Mouse (Mus musculus) mouse embryonic stem cell (cell line): ENCODE results near the gene Herc4.

ENCODE experiments used
- in situ Hi-C, 2 experiments: fragments of 300-500 bp; cut with MboI; formaldehyde crosslinking; loops; 1 replicate in 1 of 2; 3 replicates in 1 of 2; pipeline ENCODE4 v1.14.3; 2019 to 2020; ENCODE audit warnings: low sequenced_read_pairs in 2 of 2, low pct_unique_long_range_greater_than_20kb in 1 of 2, mixed read lengths in 1 of 2; ENCODE audit not compliant: unreplicated experiment in 1 of 2

The Herc4 gene

GRCm38 (mm10) chr10:63243493-63244054 is at the start of gene Herc4:
Gene Herc4 (plus strand): TSS chr10:63243810.
- in situ Hi-C loops: no loop called here

DNA sequence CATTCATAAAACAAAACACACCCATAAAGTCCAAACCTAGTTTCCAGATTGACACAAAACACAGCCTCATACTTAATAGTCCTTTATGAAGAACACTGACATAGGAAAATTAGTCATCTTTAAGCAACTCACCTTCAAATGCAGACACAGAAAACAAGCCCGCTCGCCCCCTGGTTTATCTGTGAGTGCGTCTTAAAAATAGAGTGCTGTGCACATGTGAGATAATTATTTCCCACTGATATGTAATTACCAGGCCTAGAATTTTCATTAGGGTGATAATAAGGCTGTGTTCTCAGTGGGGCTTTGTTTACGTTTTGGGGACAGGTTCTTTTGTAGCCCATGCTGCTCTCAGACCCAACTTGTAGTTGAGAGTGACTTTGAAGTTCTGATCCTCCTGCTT is 44.6 kb upstream of the Herc4 start:
- in situ Hi-C loops: no loop called here

GRCm38 (mm10) chr10:63201534-63201933 is 42.1 kb upstream of the Herc4 start:
- in situ Hi-C loops: no loop called here

- in situ Hi-C loops: no loop called here
These were observed 40.6 kb upstream of the Herc4 start for GRCm38 (mm10) chr10:63203002-63203401.

DNA sequence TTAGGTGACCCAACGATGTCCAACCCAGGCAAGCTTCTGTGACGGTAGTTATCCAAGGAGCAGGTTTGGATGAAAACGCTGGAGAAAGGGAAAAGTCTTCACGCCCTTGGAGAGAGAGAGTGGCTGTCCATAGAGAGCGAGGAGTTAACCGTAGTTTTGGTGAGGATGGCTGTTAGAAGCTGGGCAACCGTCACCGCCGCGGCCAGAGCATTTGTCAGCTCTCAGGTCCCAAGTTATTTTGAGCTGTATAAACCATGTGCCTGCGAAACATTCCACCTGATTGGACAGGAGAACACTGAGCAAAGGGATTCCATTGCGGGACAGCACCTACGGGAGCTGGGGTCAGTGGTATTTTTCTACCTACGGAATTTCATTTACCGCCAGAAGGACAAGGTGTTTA is 39.9 kb upstream of the Herc4 start, which contains the start of gene Mypn:
TSS of gene Mypn (minus strand) at position 225 of the 400 bp plus-strand sequence.
- in situ Hi-C loops: no loop called here

- in situ Hi-C loops: no loop called here
These were observed 34.7 kb upstream of the Herc4 start for GRCm38 (mm10) chr10:63208871-63209270.

DNA sequence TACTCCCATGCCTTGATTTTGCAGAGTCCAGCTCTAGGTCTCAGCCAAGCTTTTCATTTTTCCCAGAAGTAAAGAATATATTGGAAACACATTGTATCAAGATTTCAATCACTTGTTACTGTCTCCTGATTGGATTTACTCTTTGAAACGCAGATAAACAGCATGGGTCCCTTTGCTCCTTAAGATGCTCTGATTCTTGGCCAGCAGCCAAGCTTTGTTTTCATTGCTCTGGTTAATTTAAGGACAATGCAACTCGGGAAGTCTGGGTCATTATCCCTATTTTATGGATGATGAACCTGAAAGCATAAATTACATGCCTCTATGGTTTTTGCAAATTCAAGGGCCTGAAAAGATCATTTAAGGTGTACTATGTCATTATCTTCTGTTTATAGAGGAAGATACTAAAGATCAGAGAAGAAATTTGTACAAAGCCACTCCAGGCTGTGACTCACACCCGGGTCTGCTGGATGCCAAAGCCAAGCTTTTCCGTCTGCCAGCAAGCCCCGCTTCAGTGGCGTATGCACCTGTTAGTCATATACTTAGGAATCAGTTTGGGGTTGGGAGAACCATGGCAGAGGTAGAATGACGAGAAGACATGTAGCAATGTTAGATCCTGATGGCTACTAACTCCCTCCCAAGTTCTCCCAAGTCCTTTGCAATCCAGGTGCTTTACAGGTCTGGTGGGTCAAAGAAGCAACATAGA is 22.4 kb upstream of the Herc4 start:
- in situ Hi-C loops: no loop called here

DNA sequence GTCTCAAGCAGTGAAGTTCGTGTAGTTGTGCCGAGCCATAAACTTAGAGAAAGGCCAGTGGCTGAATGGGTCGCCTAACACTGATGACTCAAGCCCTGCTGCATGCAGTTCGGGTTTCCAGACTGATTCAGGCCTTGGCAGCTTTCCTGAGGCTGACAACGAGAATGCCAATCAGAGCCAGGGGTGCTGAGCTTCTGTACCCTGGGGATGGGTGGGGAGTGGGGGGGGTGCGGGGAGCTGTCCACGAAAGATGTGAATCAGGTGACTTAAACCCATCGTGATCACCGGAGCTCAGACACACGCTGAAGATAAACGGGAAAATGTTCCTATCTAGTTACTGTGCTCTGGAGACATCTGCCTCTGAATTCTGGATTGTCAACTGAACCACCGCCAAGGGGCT is 19.3 kb upstream of the Herc4 start:
- in situ Hi-C loops: no loop called here

DNA sequence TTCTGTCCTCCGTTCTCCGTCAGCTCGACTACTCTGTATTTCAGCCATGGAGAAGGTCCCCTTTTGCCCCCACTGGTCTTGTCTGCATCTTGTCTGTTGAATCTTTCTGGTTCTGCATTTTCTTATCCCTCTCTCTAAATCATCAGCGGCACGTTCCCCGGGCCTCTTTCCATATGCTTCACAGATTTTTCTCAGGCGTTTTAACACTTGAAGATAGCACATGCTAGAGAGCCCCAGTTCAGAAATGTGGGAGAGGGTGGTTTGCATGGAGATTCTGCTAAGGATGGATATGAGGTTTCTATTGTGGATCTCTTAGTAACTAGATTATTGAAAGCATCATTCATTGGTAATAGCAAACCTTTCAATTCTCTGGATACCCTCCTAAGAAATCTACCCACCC is 13.3 kb upstream of the Herc4 start:
- in situ Hi-C loops: no loop called here

DNA sequence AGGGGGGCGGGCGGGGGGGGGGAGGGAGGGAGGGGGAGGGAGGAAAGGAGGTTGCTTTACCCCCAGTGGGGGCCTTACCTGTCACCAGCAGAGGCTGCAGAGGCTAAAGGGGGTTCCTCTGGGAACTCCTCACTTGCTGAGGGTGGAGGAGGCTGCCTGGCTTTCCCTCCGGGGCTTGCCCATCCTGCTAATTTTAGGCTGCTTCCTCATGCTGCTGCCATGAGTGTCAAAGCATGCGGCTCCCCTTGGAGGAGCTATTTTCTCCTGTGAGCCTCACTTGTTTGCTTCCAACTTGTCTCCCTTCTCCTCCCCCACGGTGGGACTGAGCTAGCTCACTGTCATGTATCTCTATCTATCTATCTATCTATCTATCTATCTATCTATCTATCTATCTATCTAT is 12.8 kb upstream of the Herc4 start:
- in situ Hi-C loops: no loop called here

GRCm38 (mm10) chr10:63231630-63232029 is 12.0 kb upstream of the Herc4 start:
- in situ Hi-C loops: no loop called here

DNA sequence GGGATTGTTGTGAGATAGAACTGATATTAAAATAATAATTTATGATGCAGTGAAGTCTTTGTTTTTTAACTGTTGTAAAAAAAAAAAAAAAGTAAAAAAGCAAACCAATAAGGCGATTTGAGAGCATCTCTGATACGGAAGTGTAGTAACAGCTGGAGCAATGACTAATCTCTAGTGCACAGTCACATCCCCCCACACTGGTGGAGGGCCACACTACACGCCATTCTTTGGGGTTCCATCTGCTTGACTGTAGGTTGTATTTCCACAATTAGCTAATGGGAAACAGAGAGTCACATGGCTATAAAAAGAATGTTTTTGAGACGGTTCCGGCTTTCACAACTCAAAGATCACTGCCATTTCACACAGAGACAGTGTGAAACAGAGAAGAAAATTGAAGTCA is 9.5 kb upstream of the Herc4 start:
- in situ Hi-C loops: no loop called here

GRCm38 (mm10) chr10:63235889-63236288 is 7.7 kb upstream of the Herc4 start:
- in situ Hi-C loops: no loop called here

GRCm38 (mm10) chr10:63236663-63237062 is 6.9 kb upstream of the Herc4 start:
- in situ Hi-C loops: no loop called here

- in situ Hi-C loops: no loop called here
These were observed 6.4 kb upstream of the Herc4 start for GRCm38 (mm10) chr10:63237206-63237605.

- in situ Hi-C loops: no loop called here
These were observed 5.5 kb upstream of the Herc4 start for GRCm38 (mm10) chr10:63238090-63238489.

DNA sequence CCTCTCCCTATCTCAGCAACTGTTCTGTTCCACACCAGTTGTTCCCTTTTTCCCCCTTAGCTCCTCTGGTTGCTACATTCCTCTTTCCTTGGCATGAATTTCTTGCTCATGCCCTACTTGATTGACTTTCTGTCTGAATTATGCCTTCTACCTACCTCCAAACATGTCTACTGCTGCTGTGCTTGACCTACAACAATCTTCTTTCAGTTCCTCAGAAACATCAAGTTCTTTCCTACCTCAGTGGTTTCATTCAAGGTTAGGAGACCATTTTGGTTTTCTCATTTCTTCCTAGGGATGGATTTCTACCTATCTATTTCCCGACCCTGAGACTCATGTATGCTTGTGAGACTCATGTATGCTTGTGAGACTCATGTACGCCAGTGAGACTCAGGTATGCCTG is 3.8 kb upstream of the Herc4 start:
- in situ Hi-C loops: no loop called here

- in situ Hi-C loops: no loop called here
These were observed 2.7 kb upstream of the Herc4 start for GRCm38 (mm10) chr10:63240868-63241271.

GRCm38 (mm10) chr10:63242798-63243435 is 693 bp upstream of the Herc4 start:
- in situ Hi-C loops: no loop called here
